Mouse (Mus musculus) limb, embryonic 11.5 days (tissue): ENCODE results near the gene Herpud2. TPM values are rescaled to one million over a fixed set of nuclear protein-coding genes. Genes with fewer than 3 reads are reported as not detected.

Experiments used
- ATAC-seq: fragments of 200-750 bp; cut with Nextera tagmentation; 2 replicates; pipeline ENCODE4 v1.8.0; 2017; ENCODE audit warnings: low read depth; ENCODE audit not compliant: insufficient number of reproducible peaks, low FRiP score, low TSS enrichment
- DNase-seq: peaks from one replicate; pipeline ENCODE4 v3.0.0-alpha.2; 2015; ENCODE audit warnings: low spot score
- H3K27ac ChIP-seq: fragments of 300-500 bp; sonication (generic); replicated peaks from 2 replicates; pipeline ENCODE4 v1.5.1; 2014; ENCODE audit warnings: low read depth, mild to moderate bottlenecking, low read length
- H3K27me3 ChIP-seq: fragments of 300-500 bp; sonication (generic); 2 replicates; pipeline ENCODE4 v1.6.1; 2014; ENCODE audit warnings: mild to moderate bottlenecking, low read length, mixed read lengths; ENCODE audit not compliant: control insufficient read depth, insufficient read depth
- H3K36me3 ChIP-seq: fragments of 300-500 bp; sonication (generic); 2 replicates; pipeline ENCODE4 v1.6.1; 2014; ENCODE audit warnings: mild to moderate bottlenecking, low read length, moderate library complexity, mixed read lengths; ENCODE audit not compliant: control insufficient read depth, insufficient read depth
- H3K4me1 ChIP-seq: fragments of 300-500 bp; sonication (generic); 2 replicates; pipeline ENCODE4 v1.6.1; 2014; ENCODE audit warnings: low read length, mixed read lengths; ENCODE audit not compliant: control insufficient read depth, insufficient read depth
- H3K4me2 ChIP-seq: fragments of 300-500 bp; sonication (generic); 2 replicates; pipeline ENCODE4 v1.6.1; 2014; ENCODE audit warnings: low read depth, mild to moderate bottlenecking, moderate library complexity; ENCODE audit not compliant: severe bottlenecking
- H3K4me3 ChIP-seq: fragments of 300-500 bp; sonication (generic); 2 replicates; pipeline ENCODE4 v1.5.1; 2014; ENCODE audit warnings: low read depth, low read length
- H3K9ac ChIP-seq: fragments of 300-500 bp; sonication (generic); 2 replicates; pipeline ENCODE4 v1.6.1; 2014; ENCODE audit warnings: mild to moderate bottlenecking, low read length
- H3K9me3 ChIP-seq: fragments of 300-500 bp; sonication (generic); 2 replicates; pipeline ENCODE4 v1.6.1; 2016; ENCODE audit warnings: low read length; ENCODE audit not compliant: control insufficient read depth
- WGBS: fragments of 180-500 bp; shearing (Covaris S2); extraction: QIAGEN DNeasy Blood & Tissue Kit; methylation state at CpG from one replicate; pipeline ENCODE4 v1.1.7; 2014; 5-methylcytosine and 5-hydroxymethylcytosine counted together
- polyA plus RNA-seq: library from polyadenylated mRNA; unstranded; fragments of >200 nt; fragmentation: Nextera tagmentation; extraction: Ambion mirVana; gene quantifications from 2 replicates; pipeline ENCODE4 v1.2.1, GENCODE M21; 2014

Gene Herpud2
- polyA plus RNA-seq, 1 experiment from 2014 or later = 23.7 TPM

GRCm38 (mm10) chr9:25156377-25156776 lies 4.8 kb upstream of the Herpud2 start:
- DNase-seq (no peak), ATAC-seq (no peak)
- Histone ChIP-seq H3K4me3 (no peak overlapping the region), H3K36me3 (no peaks in the 10 kb centered on the region), H3K4me2 (no peak overlapping the region), H3K27ac (no peak overlapping the region), H3K9me3 (no peaks in the 10 kb centered on the region), H3K4me1 (no peaks in the 10 kb centered on the region), H3K9ac (no peak overlapping the region), H3K27me3 (no peaks in the 10 kb centered on the region)
- WGBS = 18% methylated on average over 1 of the region's 1 CpGs

GRCm38 (mm10) chr9:25153066-25153465 lies 1.4 kb upstream of the Herpud2 start:
- Histone ChIP-seq H3K4me3 (no peak overlapping the region), H3K9ac (no peak overlapping the region), H3K9me3 (no peaks in the 10 kb centered on the region), H3K27me3 (no peaks in the 10 kb centered on the region), H3K36me3 (no peaks in the 10 kb centered on the region), H3K4me2 (no peak overlapping the region), H3K27ac (no peak overlapping the region), H3K4me1 (0 out of 2 replicates have a peak, but pooled peaks cover 3% of the 10 kb centered on the region)
- DNase-seq (no peak), ATAC-seq (no peak)

- Histone ChIP-seq H3K27me3 (no peaks in the 10 kb centered on the region), H3K4me1 (0 out of 2 replicates have a peak, but pooled peaks cover 3% of the 10 kb centered on the region), H3K4me2 (peak overlapping the region; percentile 62), H3K9ac (peak overlapping the region; percentile 85; the same call in 1 of the 2 replicates), H3K36me3 (no peaks in the 10 kb centered on the region), H3K27ac (no peak overlapping the region), H3K4me3 (peak overlapping the region; percentile 61), H3K9me3 (no peaks in the 10 kb centered on the region)
- DNase-seq (no peak), ATAC-seq (no peak)
- WGBS = 30% methylated on average over 1 of the region's 1 CpGs
These were observed 837 bp upstream of the Herpud2 start for GRCm38 (mm10) chr9:25152457-25152856.

GRCm38 (mm10) chr9:25150791-25151610 lies 619 bp downstream of the Herpud2 start:
- Histone ChIP-seq H3K9me3 (no peaks in the 10 kb centered on the region), H3K4me1 (0 out of 2 replicates have a peak, but pooled peaks cover 3% of the 10 kb centered on the region), H3K27ac (peak overlapping the region; percentile 98), H3K4me2 (peak overlapping the region; percentile 62), H3K9ac (peak overlapping the region; percentile 85), H3K36me3 (no peaks in the 10 kb centered on the region), H3K4me3 (peak overlapping the region; percentile 61), H3K27me3 (no peaks in the 10 kb centered on the region)
- WGBS = under 1% methylated on average over 69 of the region's 73 CpGs
- DNase-seq = peak; percentile 84
- peak; percentile 83 for ATAC-seq

GRCm38 (mm10) chr9:25148767-25149166 lies 2.9 kb downstream of the Herpud2 start:
- no peak overlapping the region for H3K4me2 ChIP-seq
- no peak overlapping the region for H3K27ac ChIP-seq
- H3K4me3 ChIP-seq = no peak overlapping the region
- H3K36me3 ChIP-seq = no peaks in the 10 kb centered on the region
- H3K27me3 ChIP-seq = no peaks in the 10 kb centered on the region
- H3K4me1 ChIP-seq = 0 out of 2 replicates have a peak, but pooled peaks cover 3% of the 10 kb centered on the region
- DNase-seq = no peak
- no peak overlapping the region for H3K9ac ChIP-seq
- no peaks in the 10 kb centered on the region for H3K9me3 ChIP-seq
- ATAC-seq = no peak

- ATAC-seq (no peak), DNase-seq (no peak)
- Histone ChIP-seq H3K4me2 (no peak overlapping the region), H3K27me3 (no peaks in the 10 kb centered on the region), H3K9me3 (no peaks in the 10 kb centered on the region), H3K9ac (no peak overlapping the region), H3K36me3 (no peaks in the 10 kb centered on the region), H3K27ac (no peak overlapping the region), H3K4me1 (0 out of 2 replicates have a peak, but pooled peaks cover 3% of the 10 kb centered on the region), H3K4me3 (no peak overlapping the region)
- 93% methylated on average over 1 of the region's 1 CpGs for WGBS
These were observed 5.7 kb downstream of the Herpud2 start for GRCm38 (mm10) chr9:25145925-25146324.

- H3K4me1 ChIP-seq = 0 out of 2 replicates have a peak, but pooled peaks cover 3% of the 10 kb centered on the region
- H3K9ac ChIP-seq = no peak overlapping the region
- H3K36me3 ChIP-seq = no peaks in the 10 kb centered on the region
- H3K27ac ChIP-seq = no peak overlapping the region
- ATAC-seq (no peak), DNase-seq (no peak)
- no peaks in the 10 kb centered on the region for H3K27me3 ChIP-seq
- H3K4me2 ChIP-seq = no peak overlapping the region
- no peak overlapping the region for H3K4me3 ChIP-seq
- H3K9me3 ChIP-seq = no peaks in the 10 kb centered on the region
These were observed 7.7 kb downstream of the Herpud2 start for GRCm38 (mm10) chr9:25143950-25144349.

GRCm38 (mm10) chr9:25142988-25143387 lies 8.6 kb downstream of the Herpud2 start:
- no peak for DNase-seq
- H3K4me2 ChIP-seq = no peak overlapping the region
- no peak overlapping the region for H3K4me3 ChIP-seq
- no peaks in the 10 kb centered on the region for H3K27me3 ChIP-seq
- ATAC-seq = no peak
- H3K27ac ChIP-seq = no peak overlapping the region
- H3K9me3 ChIP-seq = no peaks in the 10 kb centered on the region
- no peaks in the 10 kb centered on the region for H3K36me3 ChIP-seq
- 98% methylated on average over 1 of the region's 1 CpGs for WGBS
- H3K4me1 ChIP-seq = no peaks in the 10 kb centered on the region
- H3K9ac ChIP-seq = no peak overlapping the region
